Mouse (Mus musculus): Measurements from ENCODE around the gene Ms4a4b. TPM values are rescaled to one million over a fixed set of nuclear protein-coding genes. Genes with fewer than 3 reads are reported as not detected.
"Not testable (repeated sequence)": the region's sequence is repeated elsewhere in the genome, so short reads cannot be mapped to it uniquely, and the experiment has no call there.

Gene Ms4a4b
- polyA plus RNA-seq, 1 experiment from 2014 or later, result 92.1 TPM

GRCm38 (mm10) chr19:11485746-11486145, 42.4 kb downstream of the Ms4a4b start, which contains the start of gene Gm8369:
Gene Gm8369 (plus strand): TSS chr19:11485938.
- DNase-seq (ENCODE audit: low spot score), result no peak

- DNase-seq (ENCODE audit: low spot score), result no peak
Observed at GRCm38 (mm10) chr19:11486599-11486998, 43.2 kb downstream of the Ms4a4b start.

GRCm38 (mm10) chr19:11491406-11492189, 48.2 kb downstream of the Ms4a4b start:
- DNase-seq (ENCODE audit: low spot score), result no peak

- no peak for DNase-seq (ENCODE audit: low spot score)
Observed at GRCm38 (mm10) chr19:11492671-11493070, 49.3 kb downstream of the Ms4a4b start.

GRCm38 (mm10) chr19:11494519-11494918, 51.2 kb downstream of the Ms4a4b start:
- no peak for DNase-seq (ENCODE audit: low spot score)

- DNase-seq (ENCODE audit: low spot score), result no peak
Observed at GRCm38 (mm10) chr19:11496361-11496760, 53.0 kb downstream of the Ms4a4b start.

- not testable (repeated sequence) for DNase-seq (ENCODE audit: low spot score)
Observed at GRCm38 (mm10) chr19:11497300-11497699, 53.9 kb downstream of the Ms4a4b start.

- no peak for DNase-seq (ENCODE audit: low spot score)
Observed at GRCm38 (mm10) chr19:11500796-11501195, 57.4 kb downstream of the Ms4a4b start.

- DNase-seq (ENCODE audit: low spot score), result no peak
Observed at GRCm38 (mm10) chr19:11501326-11501725, 58.0 kb downstream of the Ms4a4b start.

GRCm38 (mm10) chr19:11504857-11505256, 61.5 kb downstream of the Ms4a4b start:
- DNase-seq (ENCODE audit: low spot score), result peak; percentile 38

- peak; percentile 18 for DNase-seq (ENCODE audit: low spot score)
Observed at GRCm38 (mm10) chr19:11513458-11513857, 70.1 kb downstream of the Ms4a4b start.

GRCm38 (mm10) chr19:11516246-11516645, 72.9 kb downstream of the Ms4a4b start, which contains the start of gene Ms4a6b:
Gene Ms4a6b (plus strand): TSS chr19:11516512.
- peak; percentile 19 for DNase-seq (ENCODE audit: low spot score)

Other genes with a start within 250 kb of the Ms4a4b start
- gene Ms4a13, start 246.8 kb upstream of the Ms4a4b start, polyA plus RNA-seq (2015; fragmentation: Nextera tagmentation; extraction: Ambion mirVana), result not detected in 2 replicates
- not detected in 2 replicates for gene Ms4a12, start 211.1 kb upstream of the Ms4a4b start, polyA plus RNA-seq (2015; fragmentation: Nextera tagmentation; extraction: Ambion mirVana)
- 0.28 and 0.29 TPM in 2 replicates for gene Ms4a1, start 177.3 kb upstream of the Ms4a4b start, polyA plus RNA-seq (2015; fragmentation: Nextera tagmentation; extraction: Ambion mirVana)
- not detected in 2 replicates for gene Ms4a5, start 159.7 kb upstream of the Ms4a4b start, polyA plus RNA-seq (2015; fragmentation: Nextera tagmentation; extraction: Ambion mirVana)
- 0.09 and 0.15 TPM in 2 replicates for gene Ms4a14, start 129.1 kb upstream of the Ms4a4b start, polyA plus RNA-seq (2015; fragmentation: Nextera tagmentation; extraction: Ambion mirVana)
- gene Ms4a7, start 107.4 kb upstream of the Ms4a4b start, polyA plus RNA-seq (2015; fragmentation: Nextera tagmentation; extraction: Ambion mirVana), result 20.6 and 20.7 TPM in 2 replicates
- gene Ms4a4a, start 68.0 kb upstream of the Ms4a4b start, polyA plus RNA-seq (2015; fragmentation: Nextera tagmentation; extraction: Ambion mirVana), result 5.0 and 8.1 TPM in 2 replicates
- 2.7 and 2.9 TPM in 2 replicates for gene Ms4a4c, start 38.8 kb upstream of the Ms4a4b start, polyA plus RNA-seq (2015; fragmentation: Nextera tagmentation; extraction: Ambion mirVana)
- gene Ms4a6c, start 25.8 kb downstream of the Ms4a4b start, polyA plus RNA-seq (2015; fragmentation: Nextera tagmentation; extraction: Ambion mirVana), result 8.0 and 8.2 TPM in 2 replicates
- 0.41 and 0.91 TPM in 2 replicates for gene Gm8369, start 42.4 kb downstream of the Ms4a4b start, polyA plus RNA-seq (2015; fragmentation: Nextera tagmentation; extraction: Ambion mirVana)
- 38.0 and 44.1 TPM in 2 replicates for gene Ms4a6b, start 73.0 kb downstream of the Ms4a4b start, polyA plus RNA-seq (2015; fragmentation: Nextera tagmentation; extraction: Ambion mirVana)
- 2.0 and 2.4 TPM in 2 replicates for gene Ms4a4d, start 93.2 kb downstream of the Ms4a4b start, polyA plus RNA-seq (2015; fragmentation: Nextera tagmentation; extraction: Ambion mirVana)
- 7.6 and 8.7 TPM in 2 replicates for gene Ms4a6d, start 161.3 kb downstream of the Ms4a4b start, polyA plus RNA-seq (2015; fragmentation: Nextera tagmentation; extraction: Ambion mirVana)
- gene Ms4a2, start 180.2 kb downstream of the Ms4a4b start, polyA plus RNA-seq (2015; fragmentation: Nextera tagmentation; extraction: Ambion mirVana), result 0.17 TPM in 1 of 2 replicates, not detected in the other
- gene Ms4a3, start 197.3 kb downstream of the Ms4a4b start, polyA plus RNA-seq (2015; fragmentation: Nextera tagmentation; extraction: Ambion mirVana), result 0.32 and 0.49 TPM in 2 replicates
- not detected in 2 replicates for gene Oosp2, start 217.0 kb downstream of the Ms4a4b start, polyA plus RNA-seq (2015; fragmentation: Nextera tagmentation; extraction: Ambion mirVana)
- 0.24 and 0.56 TPM in 2 replicates for gene Oosp1, start 247.6 kb downstream of the Ms4a4b start, polyA plus RNA-seq (2015; fragmentation: Nextera tagmentation; extraction: Ambion mirVana)

All from thymus, postnatal 0 days (tissue).